Mouse (Mus musculus): Measurements from ENCODE around the gene Sec16a. TPM values are rescaled to one million over a fixed set of nuclear protein-coding genes. Genes with fewer than 3 reads are reported as not detected.
"Not testable (repeated sequence)": the region's sequence is repeated elsewhere in the genome, so short reads cannot be mapped to it uniquely, and the experiment has no call there.

The Sec16a gene
- polyA plus RNA-seq, 1 experiment from 2014 or later = 16.7 TPM

DNA sequence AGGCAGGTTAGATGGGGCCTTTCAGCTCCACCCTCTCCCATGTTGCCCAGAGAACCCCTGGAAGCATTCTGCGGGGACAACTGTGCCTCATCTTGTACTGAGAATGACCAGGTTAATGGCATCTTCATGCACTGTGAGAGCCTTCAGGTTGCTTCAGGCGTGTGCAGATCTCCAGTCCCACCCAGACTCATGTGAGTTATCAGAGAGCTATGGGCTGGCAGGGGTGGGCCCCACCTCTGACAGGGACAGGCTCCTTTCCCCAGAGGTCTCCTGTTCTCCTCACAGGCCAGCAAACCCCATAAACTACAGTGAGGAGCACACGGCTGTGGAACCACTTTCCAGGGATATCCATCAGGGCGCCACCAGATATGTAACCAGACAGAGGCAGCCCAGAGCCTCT lies 44.0 kb downstream of the Sec16a start:
- Histone ChIP-seq H3K27me3 (replicated peaks) (no peaks in the 10 kb centered on the region), H3K9ac (replicated peaks) (no peak overlapping the region), H3K27ac (replicated peaks) (no peak overlapping the region), H3K4me2 (no peak overlapping the region), H3K4me3 (replicated peaks) (no peak overlapping the region), H3K36me3 (peaks cover 58% of the 10 kb centered on the region), H3K4me1 (peaks cover 19% of the 10 kb centered on the region), H3K9me3 (replicated peaks) (no peaks in the 10 kb centered on the region)
- ATAC-seq (ENCODE audit: low FRiP score) = no peak
- WGBS = 96% methylated on average over 4 of the region's 4 CpGs

DNA sequence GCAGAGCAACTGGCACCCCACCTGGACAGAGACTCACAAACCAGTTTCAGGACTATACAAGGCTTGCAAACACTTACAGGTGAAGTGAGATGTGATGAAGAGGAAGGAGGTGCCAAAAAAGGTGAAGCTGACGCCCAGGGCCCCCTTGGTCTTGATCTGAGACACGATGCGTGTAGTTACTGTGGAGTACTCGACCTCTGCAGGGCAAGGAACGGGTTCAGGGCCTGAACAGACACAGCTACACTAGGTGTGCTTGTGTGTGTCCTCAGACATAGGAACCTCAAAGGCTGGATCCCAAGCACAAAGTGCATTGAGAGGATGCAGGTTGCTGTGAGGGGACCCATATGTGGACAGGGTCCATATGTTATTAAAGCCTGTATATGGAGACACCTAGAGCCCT lies 44.7 kb downstream of the Sec16a start:
- Histone ChIP-seq H3K27ac (replicated peaks) (no peak overlapping the region), H3K4me2 (no peak overlapping the region), H3K4me1 (peaks cover 12% of the 10 kb centered on the region), H3K36me3 (peaks cover 65% of the 10 kb centered on the region), H3K27me3 (replicated peaks) (no peaks in the 10 kb centered on the region), H3K4me3 (replicated peaks) (no peak overlapping the region), H3K9ac (replicated peaks) (no peak overlapping the region), H3K9me3 (replicated peaks) (no peaks in the 10 kb centered on the region)
- 93% methylated on average over 5 of the region's 5 CpGs for WGBS
- no peak for ATAC-seq (ENCODE audit: low FRiP score)

DNA sequence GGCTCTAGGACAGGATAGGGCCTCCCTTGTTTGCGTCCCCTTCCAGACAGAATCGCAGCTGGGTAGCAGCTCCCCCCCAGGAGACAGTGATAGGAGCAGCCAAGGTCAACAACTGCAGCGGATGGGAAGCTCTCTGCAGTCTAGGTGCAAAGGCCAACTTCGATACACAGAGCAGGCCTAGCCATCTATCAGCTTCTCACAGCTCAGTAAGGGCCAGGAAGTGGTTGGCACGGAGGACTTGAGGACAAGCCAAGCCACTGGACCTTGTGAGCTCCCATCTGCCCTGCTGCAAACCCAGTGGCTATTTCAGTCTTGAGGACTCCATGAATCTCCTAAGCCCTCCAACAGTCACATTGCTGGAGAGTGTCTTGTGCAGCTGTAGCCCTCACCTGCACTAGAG lies 45.4 kb downstream of the Sec16a start:
- Histone ChIP-seq H3K4me3 (replicated peaks) (no peak overlapping the region), H3K27ac (replicated peaks) (no peak overlapping the region), H3K4me1 (peaks cover 5% of the 10 kb centered on the region), H3K27me3 (replicated peaks) (no peaks in the 10 kb centered on the region), H3K9me3 (replicated peaks) (no peaks in the 10 kb centered on the region), H3K4me2 (no peak overlapping the region), H3K9ac (replicated peaks) (no peak overlapping the region; the same call in 1 of the 2 replicates), H3K36me3 (peaks cover 72% of the 10 kb centered on the region)
- ATAC-seq (ENCODE audit: low FRiP score) = no peak
- 82% methylated on average over 5 of the region's 5 CpGs for WGBS

DNA sequence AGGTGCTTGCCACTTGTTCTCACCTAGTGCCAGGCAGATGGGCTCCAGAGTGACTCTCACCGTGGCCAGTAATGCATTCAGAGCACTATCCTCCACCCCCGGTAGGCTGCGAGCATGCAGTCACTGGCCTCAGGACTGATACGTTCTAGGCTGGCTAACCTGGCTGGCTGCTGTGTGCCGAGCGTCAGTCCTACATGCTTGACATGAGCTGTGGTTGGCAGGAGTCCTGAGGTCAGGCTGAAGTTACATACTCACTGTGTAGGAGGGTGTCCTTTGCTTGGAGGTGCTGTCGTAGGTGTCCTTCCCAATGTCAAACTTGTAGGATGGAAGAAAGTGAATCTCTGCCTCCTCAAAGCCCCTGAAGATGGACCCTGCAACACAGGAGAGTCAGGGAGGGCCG lies 46.0 kb downstream of the Sec16a start:
- Histone ChIP-seq H3K4me1 (0 out of 2 replicates have a peak, but pooled peaks cover 3% of the 10 kb centered on the region), H3K9ac (replicated peaks) (no peak overlapping the region), H3K27ac (replicated peaks) (no peak overlapping the region), H3K4me3 (replicated peaks) (no peak overlapping the region), H3K27me3 (replicated peaks) (no peaks in the 10 kb centered on the region), H3K4me2 (no peak overlapping the region), H3K9me3 (replicated peaks) (no peaks in the 10 kb centered on the region), H3K36me3 (peaks cover 78% of the 10 kb centered on the region)
- 89% methylated on average over 8 of the region's 8 CpGs for WGBS
- peak; percentile 28; the same call in 1 of the 2 replicates for ATAC-seq (ENCODE audit: low FRiP score)

DNA sequence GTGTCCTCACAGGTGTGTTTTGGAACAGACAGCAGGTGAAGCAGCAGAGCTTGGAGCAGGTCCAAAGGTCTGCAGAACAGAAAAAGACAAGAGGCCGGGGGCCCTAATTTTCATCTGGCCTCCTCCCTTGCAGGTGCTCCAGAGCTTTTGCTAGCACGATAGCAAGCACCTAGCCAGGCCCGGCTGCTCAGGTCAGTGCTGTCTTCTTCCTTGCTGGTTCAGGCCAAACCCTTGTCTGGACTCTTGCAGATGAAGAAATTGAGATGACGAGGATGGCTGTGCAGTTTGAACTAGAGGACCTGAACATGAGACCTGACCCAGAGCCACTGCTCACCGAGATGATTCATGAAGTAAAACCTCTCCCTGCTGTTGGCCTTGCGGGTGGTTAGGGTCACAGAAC lies 53.4 kb downstream of the Sec16a start:
- no peak for ATAC-seq (ENCODE audit: low FRiP score)
- peaks cover 32% of the 10 kb centered on the region for H3K4me1 ChIP-seq
- no peak overlapping the region for H3K27ac ChIP-seq (replicated peaks)
- no peak overlapping the region for H3K4me2 ChIP-seq
- no peak overlapping the region for H3K4me3 ChIP-seq (replicated peaks)
- peaks cover 74% of the 10 kb centered on the region for H3K36me3 ChIP-seq
- WGBS = 95% methylated on average over 6 of the region's 6 CpGs
- H3K27me3 ChIP-seq (replicated peaks) = no peaks in the 10 kb centered on the region
- H3K9me3 ChIP-seq (replicated peaks) = no peaks in the 10 kb centered on the region
- no peak overlapping the region for H3K9ac ChIP-seq (replicated peaks)

DNA sequence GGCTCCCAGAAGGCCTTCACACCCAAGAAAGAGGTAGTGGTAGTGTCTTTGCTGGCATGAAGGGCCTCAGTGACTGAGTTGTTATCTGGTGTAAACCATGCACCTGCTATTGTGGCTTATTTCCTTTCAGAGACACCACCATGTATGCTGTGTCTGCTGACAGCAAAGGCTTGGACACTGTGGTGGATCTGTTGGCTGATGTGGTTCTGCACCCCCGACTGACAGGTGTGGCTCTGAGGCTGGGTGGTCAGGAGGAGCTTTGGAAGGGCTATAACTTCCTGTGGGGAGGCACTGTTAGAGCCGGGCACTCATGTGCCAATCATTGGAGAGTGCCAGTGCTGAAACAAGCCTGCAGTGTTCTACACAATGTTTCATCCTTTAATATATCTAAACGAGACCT lies 54.1 kb downstream of the Sec16a start:
- H3K27ac ChIP-seq (replicated peaks) = no peak overlapping the region
- no peak overlapping the region for H3K9ac ChIP-seq (replicated peaks)
- H3K36me3 ChIP-seq = peaks cover 74% of the 10 kb centered on the region
- H3K4me1 ChIP-seq = peaks cover 34% of the 10 kb centered on the region
- H3K4me2 ChIP-seq = 0 out of 2 replicates have a peak overlapping the region, but pooled peaks have one; percentile 22
- H3K9me3 ChIP-seq (replicated peaks) = no peaks in the 10 kb centered on the region
- 93% methylated on average over 3 of the region's 3 CpGs for WGBS
- H3K27me3 ChIP-seq (replicated peaks) = no peaks in the 10 kb centered on the region
- no peak overlapping the region for H3K4me3 ChIP-seq (replicated peaks)
- no peak for ATAC-seq (ENCODE audit: low FRiP score)

DNA sequence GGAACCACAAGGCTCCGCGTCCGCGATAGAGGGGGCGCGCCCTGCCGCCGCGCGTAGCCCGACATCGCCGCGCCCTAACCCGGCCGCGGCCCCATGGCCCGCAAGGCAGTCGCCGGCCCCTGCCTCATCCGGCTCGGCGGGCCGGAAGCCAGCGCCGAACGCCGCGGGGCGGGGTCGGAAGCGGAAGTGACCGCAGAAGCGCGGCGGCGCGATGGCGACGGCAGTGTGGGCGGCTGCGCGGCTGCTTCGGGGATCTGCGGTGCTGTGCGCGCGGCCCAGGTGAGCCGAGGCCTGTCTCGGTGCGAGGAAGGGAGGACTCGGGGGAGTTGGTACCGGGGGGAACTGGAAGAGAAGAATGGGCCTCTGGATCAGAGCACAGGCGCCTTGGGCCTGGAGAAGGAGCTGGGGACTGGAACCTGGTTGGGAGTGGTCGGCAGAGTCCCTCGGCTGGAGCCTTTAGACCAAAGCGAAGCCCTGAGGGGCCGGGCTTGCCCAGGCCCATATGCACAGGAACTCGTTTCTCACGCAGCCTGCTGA lies 55.8 kb downstream of the Sec16a start, which contains the start of the genes Entr1 and Pmpca:
Gene Entr1 (minus strand): TSS at position 163 of the 537 bp plus-strand sequence.
Gene Pmpca (plus strand): TSS at position 186 of the 537 bp plus-strand sequence.
- H3K27me3 ChIP-seq (replicated peaks) = no peaks in the 10 kb centered on the region
- peaks cover 34% of the 10 kb centered on the region for H3K4me1 ChIP-seq
- H3K4me2 ChIP-seq = peak within 1 kb of the TSS; percentile 97
- H3K9ac ChIP-seq (replicated peaks) = peak within 1 kb of the TSS; percentile 84
- peak within 1 kb of the TSS; percentile 74 for H3K4me3 ChIP-seq (replicated peaks)
- H3K36me3 ChIP-seq = peaks cover 74% of the 10 kb centered on the region
- H3K9me3 ChIP-seq (replicated peaks) = no peaks in the 10 kb centered on the region
- under 1% methylated on average over 60 of the region's 60 CpGs for WGBS
- H3K27ac ChIP-seq (replicated peaks) = peak within 1 kb of the TSS; percentile 76
- ATAC-seq (ENCODE audit: low FRiP score) = peak; percentile 92

DNA sequence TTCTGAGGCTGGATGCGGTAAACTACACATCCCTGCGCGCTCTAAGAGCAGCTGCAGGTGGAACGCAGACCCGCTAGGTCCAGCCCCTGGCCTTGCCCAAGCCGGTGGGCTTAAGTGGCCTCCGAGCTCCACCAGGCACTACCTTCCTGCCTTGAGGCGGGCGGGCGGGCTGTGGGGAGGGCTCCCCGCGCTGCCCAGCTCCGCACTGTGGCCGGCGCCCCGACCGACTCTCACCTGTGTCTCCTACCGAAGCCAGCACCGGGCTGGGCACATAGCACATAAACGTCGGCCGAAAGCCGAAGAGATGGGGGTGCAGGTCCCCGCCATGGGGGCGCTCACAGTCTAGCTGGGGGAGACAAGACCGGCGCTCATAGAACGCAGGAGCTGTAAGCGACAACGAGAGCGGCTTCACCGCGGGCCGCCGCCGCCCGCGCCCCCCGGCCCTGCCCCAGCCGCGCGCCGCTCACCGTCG lies 56.3 kb downstream of the Sec16a start:
- peaks cover 34% of the 10 kb centered on the region for H3K4me1 ChIP-seq
- under 1% methylated on average over 38 of the region's 45 CpGs for WGBS
- no peaks in the 10 kb centered on the region for H3K9me3 ChIP-seq (replicated peaks)
- peak overlapping the region; percentile 84 for H3K9ac ChIP-seq (replicated peaks)
- H3K27me3 ChIP-seq (replicated peaks) = no peaks in the 10 kb centered on the region
- H3K36me3 ChIP-seq = peaks cover 74% of the 10 kb centered on the region
- H3K4me3 ChIP-seq (replicated peaks) = peak overlapping the region; percentile 74
- ATAC-seq (ENCODE audit: low FRiP score) = peak; percentile 64
- peak overlapping the region; percentile 76 for H3K27ac ChIP-seq (replicated peaks)
- H3K4me2 ChIP-seq = peak overlapping the region; percentile 97

DNA sequence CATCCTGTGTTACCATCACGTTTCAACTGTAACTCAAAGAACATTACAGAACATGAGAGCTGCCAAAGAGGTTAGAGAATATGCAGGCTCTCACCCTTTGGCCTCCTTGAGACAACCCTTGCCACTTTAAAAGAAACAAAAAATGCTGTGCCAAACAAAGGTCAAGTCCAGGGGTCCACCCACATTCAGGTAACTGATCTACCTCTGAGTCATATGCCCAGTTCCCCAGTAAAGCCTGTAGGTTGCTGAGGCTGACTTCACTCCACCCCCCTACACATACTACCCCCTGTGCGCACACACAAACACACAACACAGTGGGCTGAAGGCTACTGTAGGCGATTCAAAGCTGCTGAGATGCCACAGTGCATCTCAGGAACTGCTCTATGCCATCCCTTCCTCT lies 57.3 kb downstream of the Sec16a start:
- WGBS = 94% methylated on average over 3 of the region's 3 CpGs
- peak overlapping the region; percentile 74 for H3K4me3 ChIP-seq (replicated peaks)
- ATAC-seq (ENCODE audit: low FRiP score) = no peak
- peak overlapping the region; percentile 97 for H3K4me2 ChIP-seq
- no peak overlapping the region for H3K27ac ChIP-seq (replicated peaks)
- peaks cover 74% of the 10 kb centered on the region for H3K36me3 ChIP-seq
- 0 out of 2 replicates have a peak overlapping the region, but pooled peaks have one; percentile 28 for H3K9ac ChIP-seq (replicated peaks)
- H3K9me3 ChIP-seq (replicated peaks) = no peaks in the 10 kb centered on the region
- peaks cover 34% of the 10 kb centered on the region for H3K4me1 ChIP-seq
- no peaks in the 10 kb centered on the region for H3K27me3 ChIP-seq (replicated peaks)

DNA sequence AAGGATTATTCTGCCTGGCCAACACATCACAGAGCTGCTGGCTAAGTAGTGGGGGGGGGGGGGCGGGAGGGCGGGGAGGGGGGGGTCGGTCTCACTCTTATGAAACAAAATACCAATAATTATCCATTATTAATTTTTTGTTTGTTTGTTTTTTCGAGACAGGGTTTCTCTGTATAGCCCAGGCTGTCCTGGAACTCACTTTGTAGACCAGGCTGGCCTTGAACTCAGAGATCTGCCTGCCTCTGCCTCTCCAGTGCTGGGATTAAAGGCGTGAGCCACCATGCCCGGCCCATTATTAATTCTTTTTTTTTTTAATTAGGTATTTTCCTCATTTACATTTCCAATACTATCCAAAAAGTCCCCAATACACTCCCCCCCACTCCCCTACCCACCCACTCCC lies 64.1 kb downstream of the Sec16a start:
- Histone ChIP-seq H3K36me3 (peaks cover 68% of the 10 kb centered on the region), H3K4me1 (peaks cover 26% of the 10 kb centered on the region), H3K4me2 (peak overlapping the region; percentile 93), H3K9ac (replicated peaks) (peak overlapping the region; percentile 76), H3K27ac (replicated peaks) (peak overlapping the region; percentile 71), H3K4me3 (replicated peaks) (peak overlapping the region; percentile 85)
- H3K9me3 ChIP-seq (replicated peaks); ATAC-seq (ENCODE audit: low FRiP score); H3K27me3 ChIP-seq (replicated peaks): not testable (repeated sequence)
- WGBS = 35% methylated on average over 6 of the region's 6 CpGs

DNA sequence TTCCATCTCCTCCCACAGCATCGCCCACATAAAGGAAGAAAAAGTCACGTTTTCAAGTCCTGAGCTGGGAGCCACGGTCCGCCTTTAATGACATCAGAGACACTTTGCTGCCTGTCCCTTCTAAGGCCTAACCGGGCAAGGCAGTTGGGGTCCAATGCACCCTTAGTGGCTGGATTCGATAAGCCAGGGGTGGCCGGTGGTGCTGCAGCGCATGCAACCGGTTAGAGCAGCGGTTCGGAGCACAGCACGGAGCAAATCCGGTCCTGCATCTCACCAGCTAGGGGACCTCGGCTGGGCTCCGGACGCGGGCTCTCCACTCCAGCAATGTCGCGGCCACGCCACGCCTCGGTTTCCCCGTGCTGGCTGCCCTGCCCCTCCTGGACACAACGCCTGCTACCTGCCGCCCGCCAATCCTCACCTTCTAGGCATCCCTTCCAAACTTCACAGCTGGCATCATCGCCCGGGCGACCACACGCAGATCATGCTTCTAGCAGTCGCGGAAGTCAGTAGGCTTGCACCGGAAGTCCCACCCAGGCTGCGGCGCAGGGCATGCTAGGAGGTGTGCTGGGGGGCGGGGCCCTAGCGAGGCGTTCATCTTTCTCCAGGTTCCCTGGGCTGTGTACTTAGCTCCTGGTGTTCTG lies 64.8 kb downstream of the Sec16a start, which contains the start of gene Snapc4:
Gene Snapc4 (minus strand): TSS at position 523 of the 641 bp plus-strand sequence.
- Histone ChIP-seq H3K4me3 (replicated peaks) (peak within 1 kb of the TSS; percentile 85), H3K9me3 (replicated peaks) (no peaks in the 10 kb centered on the region), H3K36me3 (peaks cover 67% of the 10 kb centered on the region), H3K4me2 (peak within 1 kb of the TSS; percentile 93), H3K27me3 (replicated peaks) (no peaks in the 10 kb centered on the region), H3K9ac (replicated peaks) (peak within 1 kb of the TSS; percentile 76), H3K4me1 (peaks cover 26% of the 10 kb centered on the region), H3K27ac (replicated peaks) (peak within 1 kb of the TSS; percentile 71)
- peak; percentile 95 for ATAC-seq (ENCODE audit: low FRiP score)
- under 1% methylated on average over 38 of the region's 38 CpGs for WGBS

DNA sequence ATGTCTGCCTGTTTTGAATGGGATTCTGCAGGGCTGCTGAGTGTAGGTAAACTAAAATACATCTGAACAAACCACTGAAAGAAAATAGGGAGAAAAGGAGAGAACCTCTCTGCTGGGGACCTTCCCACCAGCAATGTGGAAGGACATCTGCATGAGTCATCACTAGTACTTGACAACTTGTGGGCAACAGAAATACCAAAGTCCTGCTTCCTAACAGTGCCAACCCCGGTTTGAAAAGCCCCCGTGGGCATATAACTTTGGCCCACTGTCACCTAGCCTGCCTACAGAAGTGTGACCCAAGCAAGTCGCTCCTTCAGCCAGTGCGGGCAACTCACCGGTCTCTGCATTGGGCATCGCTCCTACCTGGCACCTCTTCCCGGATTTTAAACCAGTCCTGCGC lies 72.6 kb downstream of the Sec16a start:
- no peaks in the 10 kb centered on the region for H3K9me3 ChIP-seq (replicated peaks)
- no peak overlapping the region for H3K4me3 ChIP-seq (replicated peaks)
- peaks cover 94% of the 10 kb centered on the region for H3K36me3 ChIP-seq
- H3K27me3 ChIP-seq (replicated peaks) = no peaks in the 10 kb centered on the region
- no peak for ATAC-seq (ENCODE audit: low FRiP score)
- H3K4me1 ChIP-seq = no peaks in the 10 kb centered on the region
- no peak overlapping the region for H3K4me2 ChIP-seq
- no peak overlapping the region for H3K9ac ChIP-seq (replicated peaks)
- WGBS = 97% methylated on average over 8 of the region's 8 CpGs
- no peak overlapping the region for H3K27ac ChIP-seq (replicated peaks)

Data from neural tube, embryonic 15.5 days (tissue).